Mouse (Mus musculus) adrenal gland, postnatal 4 days (tissue): ENCODE measurements around the gene Usp12. TPM values are rescaled to one million over a fixed set of nuclear protein-coding genes. Genes with fewer than 3 reads are reported as not detected.
A peak's percentile ranks its signal among the peaks of the same experiment; 100 is the strongest.
"Not testable (repeated sequence)": the region's sequence is repeated elsewhere in the genome, so short reads cannot be mapped to it uniquely, and the experiment has no call there.

ENCODE experiments used
- DNase-seq, 2 experiments: peaks; one replicate each; pipeline ENCODE4 v3.0.0; 2021 to 2022; ENCODE audit warnings: low spot score in 2 of 2, mixed read lengths in 2 of 2
- total RNA-seq, 2 experiments: library from RNA; stranded (reverse); gene quantifications; 2 replicates each; pipeline ENCODE4 v1.2.3; 2021

Gene Usp12
- total RNA-seq, 2 experiments from 2014 or later, result 35.8 to 36.3 TPM

- no peak for DNase-seq
These were observed 43.8 kb downstream of the Usp12 start for GRCm38 (mm10) chr5:146750958-146751357.

GRCm38 (mm10) chr5:146750273-146750672 is 44.5 kb downstream of the Usp12 start:
- DNase-seq, result no peak

GRCm38 (mm10) chr5:146749857-146750256 is 44.9 kb downstream of the Usp12 start:
- DNase-seq, result no peak

GRCm38 (mm10) chr5:146736970-146737495 is 57.8 kb downstream of the Usp12 start:
- no peak for DNase-seq

DNA sequence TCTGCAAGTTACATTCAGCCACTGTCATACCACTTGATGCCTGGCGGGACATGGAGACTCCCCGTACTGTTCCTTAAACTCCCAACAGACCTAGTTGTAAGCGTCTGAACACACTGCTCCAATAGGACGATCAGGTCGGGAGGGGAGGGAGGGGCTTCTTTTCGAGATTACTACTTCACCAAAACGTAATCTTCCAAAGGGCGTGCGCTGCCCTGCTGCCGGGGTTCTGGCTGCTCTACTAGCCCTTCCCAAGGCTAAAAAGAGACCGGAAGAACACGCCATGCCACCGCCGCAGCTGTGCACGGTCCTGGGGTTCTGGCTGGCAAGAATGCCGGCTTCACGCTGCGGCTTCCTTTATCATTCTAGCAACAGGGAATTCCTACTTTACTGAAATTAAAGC is 58.5 kb downstream of the Usp12 start:
- no peak for DNase-seq

- DNase-seq, result not testable (repeated sequence)
These were observed 59.8 kb downstream of the Usp12 start for GRCm38 (mm10) chr5:146735054-146735453.

DNA sequence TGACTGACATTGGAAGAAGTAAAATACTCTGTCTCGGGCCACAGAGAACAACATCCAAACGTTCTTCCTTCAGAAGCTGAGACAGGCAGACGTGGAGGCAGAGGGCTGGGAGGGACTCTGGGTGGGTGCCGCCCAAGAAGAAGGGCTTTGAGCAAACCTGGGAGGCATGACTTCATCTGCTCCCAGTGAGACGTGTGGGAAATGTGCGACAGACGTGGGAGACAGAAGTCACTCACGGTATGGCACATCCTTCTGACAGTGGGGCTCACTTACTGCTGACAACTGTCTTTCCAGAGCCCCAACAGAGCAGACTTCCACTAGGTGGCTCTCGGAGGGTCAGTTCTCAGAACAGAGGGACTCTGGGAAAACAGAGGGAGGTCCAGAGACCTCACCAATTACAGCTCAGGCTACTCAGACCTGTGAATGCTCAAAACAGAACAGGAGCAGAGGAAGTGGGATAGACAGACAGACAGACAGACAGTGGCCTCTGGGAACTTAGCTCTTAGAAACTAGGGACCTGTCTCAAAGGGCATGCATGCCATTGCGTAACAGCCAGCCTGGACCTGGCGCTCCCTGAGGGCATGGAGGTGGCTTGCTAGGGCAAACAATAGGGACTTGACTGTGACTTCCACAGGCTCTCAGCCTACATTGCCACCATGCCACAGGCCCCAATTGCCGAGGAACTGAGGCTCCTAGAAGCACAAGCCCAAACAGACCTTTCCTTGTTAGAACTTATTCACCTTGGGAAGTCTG is 60.7 kb downstream of the Usp12 start:
- DNase-seq, result no peak

- no peak for DNase-seq
These were observed 61.4 kb downstream of the Usp12 start for GRCm38 (mm10) chr5:146733372-146733771.

GRCm38 (mm10) chr5:146727006-146727405 is 67.8 kb downstream of the Usp12 start:
- no peak for DNase-seq

DNA sequence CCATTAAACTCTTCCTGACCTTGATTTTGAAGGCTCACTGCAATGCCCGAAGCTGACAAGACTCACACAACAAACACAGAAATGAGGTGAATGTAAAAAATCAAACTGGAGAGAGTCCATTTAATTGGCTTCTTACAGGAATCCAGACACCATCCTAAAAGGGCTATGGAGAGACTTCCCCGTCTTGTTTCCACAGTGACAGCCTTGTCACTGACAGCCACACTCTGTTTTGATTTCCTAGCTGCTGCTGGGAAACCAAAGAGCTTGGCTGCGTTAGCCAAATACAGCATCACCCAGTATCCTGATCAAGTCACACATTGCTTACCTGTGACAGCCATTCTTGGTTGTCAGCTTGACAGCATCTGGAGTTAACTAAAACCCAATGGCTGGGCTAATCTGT is 69.8 kb downstream of the Usp12 start:
- DNase-seq, result no peak

DNA sequence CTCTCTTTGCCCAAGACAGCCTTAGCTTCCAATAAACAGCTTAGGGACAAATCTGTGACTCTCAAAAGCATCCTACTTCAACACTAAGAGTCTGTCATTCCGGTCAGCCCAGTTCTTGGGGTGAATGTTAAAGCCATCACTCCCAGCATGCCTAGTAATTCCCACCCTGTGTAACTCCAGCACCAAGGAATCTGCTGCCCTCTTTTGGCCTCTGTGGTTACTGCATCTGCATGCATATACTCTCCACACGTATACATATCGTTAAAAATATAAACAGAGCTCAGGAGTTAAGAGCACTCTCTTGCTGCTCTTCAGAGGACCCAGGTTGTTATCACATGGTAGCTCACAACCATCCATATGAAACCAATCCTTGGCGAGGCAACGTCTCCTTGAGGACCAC is 71.4 kb downstream of the Usp12 start:
- no peak for DNase-seq

GRCm38 (mm10) chr5:146722226-146722625 is 72.6 kb downstream of the Usp12 start:
- no peak for DNase-seq

DNA sequence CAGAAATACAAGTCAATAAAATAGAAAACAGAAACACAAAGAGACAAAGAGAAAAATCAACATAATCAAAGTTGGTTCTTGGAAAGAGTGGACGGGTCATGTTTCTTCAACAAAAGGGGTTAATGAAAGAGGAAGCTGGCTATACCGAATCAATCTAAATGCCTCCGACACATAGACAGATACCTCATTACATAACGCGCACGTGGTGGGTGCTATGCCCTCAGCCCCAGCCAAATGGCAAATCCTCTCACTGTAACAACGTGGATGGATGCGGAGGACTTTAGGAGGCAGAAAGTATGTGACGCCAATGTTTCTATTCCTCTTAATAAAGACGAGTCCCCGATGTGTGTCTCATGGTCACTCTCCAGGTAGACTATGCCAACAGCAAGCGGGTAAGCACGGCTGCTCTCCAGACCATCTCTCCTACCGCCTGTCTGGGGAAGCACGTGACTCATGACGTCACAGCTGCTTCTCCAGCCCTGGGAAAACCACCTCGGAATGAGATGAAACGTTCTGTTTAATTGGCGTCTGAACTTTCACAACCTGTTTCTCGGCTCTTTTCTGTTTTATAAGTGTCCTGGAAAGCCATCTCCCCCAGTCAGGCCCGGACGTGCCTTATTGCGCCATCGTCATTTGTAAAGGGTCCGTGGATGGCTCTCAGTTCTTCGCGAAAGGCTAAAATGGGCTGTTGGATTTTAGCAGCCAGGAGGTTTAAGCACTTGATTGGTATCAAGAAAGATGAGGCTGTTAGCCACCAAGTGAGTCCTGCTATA is 75.0 kb downstream of the Usp12 start:
- no peak for DNase-seq

- no peak for DNase-seq
These were observed 81.0 kb downstream of the Usp12 start for GRCm38 (mm10) chr5:146713836-146714235.

GRCm38 (mm10) chr5:146713088-146713487 is 81.7 kb downstream of the Usp12 start:
- DNase-seq, result no peak

DNA sequence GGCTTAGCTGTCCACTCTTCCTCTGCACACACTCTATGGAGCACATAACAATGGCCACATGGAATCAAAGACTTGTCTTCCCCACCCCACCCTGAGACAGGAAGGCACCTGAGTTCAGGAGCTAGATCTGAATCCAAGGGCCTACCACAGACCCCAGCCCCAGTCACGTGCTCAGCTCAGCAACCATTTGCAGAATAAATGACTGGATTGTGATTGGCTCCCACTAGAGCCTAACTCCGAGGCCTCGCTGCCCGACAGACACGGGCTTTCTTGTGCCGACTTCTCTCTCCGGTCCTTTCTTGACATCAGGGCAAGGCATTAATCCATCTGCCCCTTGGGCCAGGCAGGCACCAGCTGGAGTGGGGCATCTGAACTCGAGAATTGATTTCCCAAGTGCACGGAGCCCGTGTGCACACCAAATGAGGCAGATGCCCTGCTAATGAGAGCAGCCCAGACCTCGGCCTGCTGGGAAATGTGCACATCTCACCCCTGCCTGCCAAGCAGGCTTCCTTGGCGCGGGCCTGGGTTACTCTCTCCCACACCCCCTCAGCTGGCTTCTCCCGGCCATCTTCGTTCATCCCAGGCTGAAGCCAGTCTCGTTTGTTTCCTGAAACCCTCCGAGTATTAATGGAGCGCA is 82.4 kb downstream of the Usp12 start:
- DNase-seq, result no peak

GRCm38 (mm10) chr5:146709361-146709760 is 85.4 kb downstream of the Usp12 start:
- no peak for DNase-seq

DNA sequence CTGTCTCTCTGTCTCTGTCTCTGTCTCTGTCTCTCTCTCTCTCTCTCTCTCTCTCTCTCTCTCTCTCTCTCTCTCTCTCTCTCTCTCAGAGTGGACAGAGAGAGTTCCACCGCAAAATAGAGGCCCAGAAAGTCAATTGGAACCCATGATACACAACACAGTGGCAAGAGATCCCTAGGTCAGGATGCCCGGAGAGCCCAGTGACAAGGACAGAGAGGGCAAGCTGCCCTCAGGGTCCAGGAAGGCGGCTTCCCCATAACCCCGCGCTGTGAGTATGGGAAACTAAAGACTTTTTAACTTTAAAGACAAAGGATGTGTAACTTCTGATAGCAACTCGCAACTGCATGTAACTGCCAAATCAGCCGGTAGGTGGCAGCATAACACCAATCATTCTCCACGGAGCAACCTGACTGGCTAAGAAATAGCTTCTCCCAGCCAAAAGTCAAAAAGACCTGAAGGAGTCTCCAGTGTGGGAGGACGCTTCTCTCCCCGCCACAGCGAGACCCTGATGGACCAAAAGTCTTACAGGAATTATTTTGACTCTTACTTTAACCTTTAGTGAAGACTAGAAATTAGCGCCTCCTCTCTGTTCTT is 88.9 kb downstream of the Usp12 start:
- DNase-seq, result peak; percentile 75 to 80

- no peak for DNase-seq
These were observed 89.4 kb downstream of the Usp12 start for GRCm38 (mm10) chr5:146705411-146705810.

DNA sequence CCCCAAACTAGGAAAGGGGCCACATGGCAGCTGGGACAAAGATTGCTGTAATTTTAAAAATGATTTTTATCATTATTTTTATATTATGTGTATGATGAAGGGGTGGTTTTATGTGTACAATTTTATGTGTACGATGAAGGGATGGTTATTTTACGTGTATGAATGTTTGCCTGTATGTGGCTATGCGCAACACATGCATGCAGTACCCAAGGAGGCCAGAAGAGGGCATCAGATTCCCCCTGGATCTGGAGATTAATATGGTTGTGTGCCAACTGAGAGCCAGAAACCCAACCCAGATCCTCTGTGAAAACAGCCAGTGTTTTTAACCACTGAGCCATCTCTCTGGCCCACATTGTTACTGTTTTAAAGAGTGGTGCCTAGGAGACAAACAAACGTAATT is 90.6 kb downstream of the Usp12 start:
- DNase-seq, result no peak

- DNase-seq, result no peak
These were observed 91.1 kb downstream of the Usp12 start for GRCm38 (mm10) chr5:146703710-146704121.
